Mouse (Mus musculus): ENCODE measurements around the gene Wdr6. TPM values are rescaled to one million over a fixed set of nuclear protein-coding genes. Genes with fewer than 3 reads are reported as not detected.
"Not testable (repeated sequence)": the region's sequence is repeated elsewhere in the genome, so short reads cannot be mapped to it uniquely, and the experiment has no call there.

The Wdr6 gene
- polyA plus RNA-seq (2017; shearing (Covaris generic)) = 10 to 100 TPM; 18.8 to 42.4 TPM

DNA sequence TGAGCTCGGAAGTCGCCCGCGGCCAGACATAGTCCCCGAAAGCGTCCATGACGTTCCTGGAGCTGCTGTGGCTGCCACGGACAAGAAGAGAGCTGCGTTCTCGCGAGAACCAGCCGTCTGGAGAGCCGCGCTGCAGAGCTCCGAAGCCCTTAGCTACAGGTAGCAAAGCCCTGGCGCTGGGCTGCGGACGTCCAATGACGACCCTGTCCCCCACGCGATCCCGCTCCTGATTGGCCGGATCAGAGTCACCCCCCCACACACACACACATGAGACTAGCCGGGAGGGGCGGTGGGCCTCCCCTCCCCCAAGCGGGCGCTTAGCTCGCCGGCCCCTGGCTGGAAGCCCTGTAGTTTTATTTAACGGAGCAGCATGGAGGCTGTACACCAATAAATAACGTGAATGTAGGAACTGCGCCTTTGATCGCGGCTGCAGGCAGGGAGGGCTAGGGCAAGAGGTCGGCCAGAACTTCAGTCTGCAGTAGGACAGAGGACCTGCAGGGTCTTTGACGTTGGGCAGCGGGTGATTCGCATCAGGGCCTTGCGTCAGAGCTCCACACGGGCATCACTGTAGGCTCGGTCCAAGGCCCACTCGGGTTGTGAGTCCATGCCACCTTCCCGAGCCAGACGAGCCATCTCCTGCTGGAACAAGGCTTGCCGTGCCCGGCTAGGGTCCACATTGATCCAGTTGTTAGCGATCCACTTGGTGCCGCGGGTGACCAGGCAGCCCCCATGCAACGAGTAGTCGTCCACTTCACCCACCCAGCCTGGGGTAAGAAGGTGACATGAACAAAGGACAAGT, at the start of gene Wdr6:
Gene Wdr6, minus strand, starts transcription at position 195 of the 799 bp plus-strand sequence.
- peak; percentile 98 for ATAC-seq

GRCm38 (mm10) chr9:108628141-108628540, 49.6 kb upstream of the Wdr6 start:
- no peak for ATAC-seq

- no peak for ATAC-seq
Observed at GRCm38 (mm10) chr9:108626498-108626897, 48.0 kb upstream of the Wdr6 start.

DNA sequence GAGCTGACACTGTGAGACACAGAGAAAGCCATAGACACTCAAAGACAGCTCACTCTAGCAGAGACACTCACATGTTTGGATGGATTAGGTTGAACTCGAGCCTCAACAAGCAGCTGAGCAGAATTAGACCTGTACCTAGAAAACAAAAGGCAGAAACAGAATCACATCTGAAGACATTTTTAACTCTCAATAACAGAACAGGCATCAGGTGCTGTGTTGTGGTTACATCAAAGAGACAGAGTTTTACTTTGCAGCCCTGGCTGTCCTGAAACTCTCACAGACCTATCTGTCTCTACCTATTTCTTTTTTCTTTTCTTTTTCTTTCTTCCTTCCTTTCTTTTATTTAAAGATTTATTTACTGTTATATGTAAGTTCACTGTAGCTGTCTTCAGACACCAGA, 38.8 kb upstream of the Wdr6 start:
- ATAC-seq = no peak

DNA sequence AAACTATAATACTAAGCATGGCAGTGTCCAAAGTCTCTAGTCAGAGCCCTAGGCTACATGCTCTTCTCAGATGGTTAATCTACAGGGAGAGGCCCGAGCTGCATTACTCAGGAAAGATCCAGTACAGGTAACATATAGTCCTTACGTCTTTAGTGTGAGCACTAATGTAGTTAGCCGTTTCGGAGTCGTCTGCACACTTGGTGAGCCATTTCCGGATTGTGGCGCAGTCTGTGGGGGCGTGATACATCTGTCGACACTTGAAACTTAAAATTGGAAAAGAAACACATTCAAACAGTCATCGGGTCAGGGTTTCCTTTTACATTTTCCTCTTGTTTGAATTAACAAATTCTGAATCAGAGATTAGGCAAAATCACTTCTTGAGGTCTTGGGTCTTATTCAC, 32.9 kb upstream of the Wdr6 start:
- ATAC-seq = no peak

DNA sequence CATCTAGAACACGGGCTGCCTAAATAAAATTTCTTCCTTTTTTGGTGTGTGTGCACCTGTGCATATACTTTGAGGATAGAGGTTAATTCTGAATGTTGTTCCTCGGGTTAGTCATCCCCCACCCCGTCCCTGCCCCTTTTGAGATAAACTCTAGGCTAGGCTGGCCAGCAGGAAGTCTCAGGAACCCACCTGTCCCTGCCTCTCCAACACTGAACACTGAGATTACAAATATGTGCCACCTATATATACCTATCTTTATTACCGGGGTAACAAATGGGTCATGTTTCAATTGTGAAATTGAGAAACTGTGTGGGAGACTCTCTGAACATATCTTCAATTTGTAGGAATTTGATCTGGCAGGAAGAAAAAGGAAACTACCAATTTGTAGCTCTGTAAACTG, 30.4 kb upstream of the Wdr6 start:
- ATAC-seq = no peak

GRCm38 (mm10) chr9:108607929-108608328, 29.4 kb upstream of the Wdr6 start:
- ATAC-seq = not testable (repeated sequence)

GRCm38 (mm10) chr9:108601986-108602385, 23.4 kb upstream of the Wdr6 start:
- ATAC-seq = no peak

GRCm38 (mm10) chr9:108600011-108600410, 21.5 kb upstream of the Wdr6 start:
- no peak for ATAC-seq

GRCm38 (mm10) chr9:108599021-108599566, 20.6 kb upstream of the Wdr6 start:
- ATAC-seq = no peak

DNA sequence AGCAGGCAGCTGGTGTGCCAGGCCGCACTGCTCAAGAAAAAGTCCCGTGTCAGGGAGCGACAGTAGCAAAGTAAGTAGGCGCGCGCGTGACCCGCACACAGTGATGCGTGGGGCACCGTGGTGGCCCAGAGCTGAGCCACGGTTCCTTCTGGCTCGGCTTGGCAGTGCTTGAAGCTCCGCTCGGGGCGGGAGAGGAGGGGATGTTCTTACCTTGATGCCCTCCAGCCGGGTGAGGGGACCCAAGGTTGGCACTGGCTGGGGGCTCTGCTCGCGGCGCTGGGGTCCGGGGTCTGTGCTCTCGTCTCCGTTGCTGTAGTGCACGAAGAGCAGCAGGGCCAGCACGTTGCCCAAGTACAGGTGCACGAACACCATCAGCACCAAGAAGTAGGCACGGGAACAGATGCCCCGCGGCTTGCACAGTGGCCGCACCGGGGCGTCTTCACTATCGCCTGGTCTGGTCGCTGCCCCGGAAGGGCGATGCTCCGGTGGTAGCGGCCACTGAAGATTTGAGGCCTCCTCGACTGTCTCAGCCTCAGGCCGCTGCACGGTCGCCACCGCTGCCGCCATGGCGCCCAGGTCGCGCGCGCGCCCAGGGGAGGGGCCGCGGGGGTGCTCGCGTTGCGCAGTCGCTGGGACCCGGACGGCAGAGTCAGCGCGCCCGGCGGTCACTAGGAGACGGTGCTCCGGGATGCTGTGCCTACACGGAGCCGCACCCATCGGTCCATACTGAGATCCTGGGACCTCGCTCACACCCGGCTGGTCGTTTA, 18.6 kb upstream of the Wdr6 start, which contains the start of gene P4htm:
Gene P4htm, minus strand, starts transcription at position 670 of the 767 bp plus-strand sequence.
- peak; percentile 68 for ATAC-seq

DNA sequence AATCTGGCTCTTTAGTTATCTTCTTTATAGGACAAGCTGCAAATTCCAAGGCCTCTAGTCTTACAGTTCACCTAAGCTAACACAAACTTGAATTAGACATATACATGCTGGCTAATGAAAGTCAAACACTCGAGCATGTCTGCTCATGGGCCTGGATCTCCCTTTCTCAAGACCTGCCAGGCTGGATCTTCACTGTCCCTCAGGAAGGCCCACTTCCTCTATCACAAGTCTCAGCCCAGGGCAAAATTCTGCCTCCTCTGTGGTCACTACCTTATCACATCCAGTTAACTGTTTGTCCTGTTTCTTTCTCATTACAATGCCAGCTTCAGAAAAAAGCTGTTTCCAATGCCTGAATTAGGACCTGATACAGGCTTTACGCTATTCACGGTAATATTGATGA, 15.8 kb upstream of the Wdr6 start:
- no peak for ATAC-seq

- ATAC-seq = no peak
Observed at GRCm38 (mm10) chr9:108591462-108591861, 12.9 kb upstream of the Wdr6 start.

GRCm38 (mm10) chr9:108589229-108589628, 10.7 kb upstream of the Wdr6 start:
- ATAC-seq = no peak

DNA sequence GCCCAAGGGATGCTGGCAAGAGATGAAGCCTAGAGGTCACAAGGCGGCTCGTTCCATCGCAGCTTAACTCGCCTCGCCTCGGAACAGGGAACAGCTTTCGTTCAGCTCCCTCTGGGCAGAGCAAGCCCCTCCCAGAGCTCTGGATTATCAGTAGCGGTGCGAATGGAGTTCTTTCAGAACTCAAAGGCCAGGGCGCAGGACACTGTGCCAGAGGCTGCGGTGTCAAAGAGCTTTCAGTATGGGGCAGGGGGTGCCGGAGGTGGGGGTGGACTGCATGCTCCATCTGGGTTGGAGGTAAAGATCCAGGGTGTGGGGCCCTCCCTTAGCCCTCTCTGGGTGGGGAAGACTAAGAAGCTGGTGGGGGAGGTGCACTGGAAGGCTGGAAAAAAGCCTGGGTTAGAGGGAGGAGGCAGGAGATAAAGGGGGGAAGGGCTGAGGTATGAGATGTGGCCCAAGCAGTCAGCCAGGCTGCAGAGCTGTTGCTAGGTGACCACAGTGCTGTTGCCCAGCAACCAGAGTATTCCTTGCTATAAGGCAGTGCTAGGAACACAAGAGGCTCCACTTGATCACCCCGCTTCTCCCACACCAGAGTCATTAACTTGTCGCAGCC, 9.1 kb upstream of the Wdr6 start:
- no peak for ATAC-seq

DNA sequence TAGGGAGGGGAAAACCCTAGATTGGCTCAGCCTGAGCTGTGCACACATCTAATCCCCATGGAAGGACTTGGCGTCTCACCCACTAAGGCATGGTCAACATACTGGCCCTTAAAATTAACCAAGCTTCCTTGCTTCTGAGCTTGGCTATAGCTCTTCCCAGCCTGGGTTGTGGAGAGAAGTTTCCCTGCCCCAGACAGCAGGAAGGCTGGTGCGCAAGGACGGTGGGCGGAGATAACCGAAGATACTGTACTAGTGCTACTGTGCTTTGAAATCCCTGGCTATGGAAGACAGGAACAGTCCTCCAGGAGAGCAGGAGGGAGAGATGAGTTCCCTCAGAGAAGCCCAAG, 778 bp upstream of the Wdr6 start:
- no peak for ATAC-seq

GRCm38 (mm10) chr9:108577934-108578544, 500 bp downstream of the Wdr6 start:
- no peak for ATAC-seq

DNA sequence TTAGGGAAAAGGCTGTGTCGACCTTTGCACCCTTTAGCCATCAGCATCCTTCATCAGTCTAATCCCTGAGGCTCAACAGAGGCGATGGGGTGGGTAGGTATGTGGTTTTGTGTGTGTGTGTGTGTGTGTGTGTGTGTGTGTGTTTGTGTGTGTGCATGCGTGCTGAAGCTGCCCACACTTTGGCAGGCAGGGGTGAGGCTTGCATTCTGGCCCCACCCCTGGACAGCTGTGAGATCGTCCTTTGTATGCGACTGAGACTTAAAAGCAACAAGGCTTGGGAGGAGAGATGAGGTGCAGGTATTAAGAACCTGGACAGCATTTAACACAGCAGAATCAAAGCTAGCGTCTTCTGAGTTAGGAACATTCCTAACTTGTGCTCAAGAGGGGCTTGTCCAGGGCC, 1.5 kb downstream of the Wdr6 start:
- ATAC-seq = no peak

DNA sequence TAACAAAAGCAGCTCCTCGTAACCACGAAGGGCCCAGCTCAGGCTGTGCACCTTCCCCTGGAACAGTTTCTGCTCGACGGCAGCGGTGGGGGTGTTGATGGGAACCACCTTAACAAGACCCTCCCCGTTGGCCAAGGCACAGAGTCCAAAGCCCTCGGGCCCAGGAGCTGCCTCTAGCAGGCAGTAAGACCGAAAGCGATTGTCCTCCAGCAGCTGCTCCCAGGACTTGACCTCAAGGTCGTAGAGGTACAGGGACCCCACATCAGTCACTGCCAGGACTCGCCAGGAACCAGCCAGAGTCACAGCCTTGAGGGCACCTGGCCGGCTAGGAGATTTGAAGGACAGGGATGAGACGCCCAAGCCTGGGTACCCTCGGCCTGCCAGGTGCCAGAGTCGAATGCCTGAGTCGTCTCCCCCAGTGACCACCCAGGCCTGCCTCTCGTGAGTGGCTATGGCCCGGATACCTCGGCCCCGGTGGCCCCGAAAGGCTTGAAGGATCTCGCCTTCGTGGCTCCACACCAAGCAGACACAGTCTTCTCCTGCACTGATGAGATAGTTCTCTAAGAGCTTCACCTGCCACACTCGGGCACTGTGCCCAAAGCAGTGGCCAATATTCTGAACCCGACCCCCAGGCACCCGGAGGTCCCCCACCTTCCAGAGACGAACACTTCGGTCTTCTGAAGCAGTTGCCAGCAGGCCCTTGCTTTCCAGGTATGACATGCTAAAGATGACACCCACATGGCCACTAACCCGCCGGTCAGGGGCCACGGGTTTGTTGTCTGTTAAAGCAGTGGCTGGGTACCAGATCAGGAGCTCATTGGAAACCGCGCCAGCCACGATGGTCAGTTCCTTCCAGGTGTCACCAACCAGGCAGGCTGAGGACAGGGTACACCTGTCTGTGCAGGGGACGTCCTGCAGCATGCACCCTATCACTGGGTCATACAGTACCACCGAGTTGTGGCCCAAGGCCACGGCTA, 2.9 kb downstream of the Wdr6 start:
- ATAC-seq = no peak

DNA sequence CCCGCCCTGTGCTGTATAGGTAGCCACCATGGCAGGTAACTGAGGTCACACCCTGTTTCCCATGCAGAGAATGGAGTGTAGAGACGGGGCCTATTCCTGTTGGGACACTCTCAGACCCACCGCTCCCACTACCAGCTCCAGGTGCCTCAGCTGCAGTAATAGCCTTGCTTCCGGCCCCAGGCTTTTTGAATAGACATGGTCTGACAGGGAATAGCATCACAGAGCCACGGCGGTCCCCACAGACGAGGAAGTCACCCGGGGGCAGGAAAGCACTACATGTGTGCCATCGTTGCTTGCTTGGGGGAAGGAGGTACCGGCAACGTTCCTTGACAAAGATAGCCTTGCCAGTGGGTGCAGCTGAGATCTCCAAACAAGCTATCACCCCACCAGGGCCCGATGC, 3.6 kb downstream of the Wdr6 start:
- no peak for ATAC-seq
